Mouse (Mus musculus) embryonic facial prominence, embryonic 12.5 days (tissue): ENCODE results near the gene Ppp1r12a. TPM values are rescaled to one million over a fixed set of nuclear protein-coding genes. Genes with fewer than 3 reads are reported as not detected.

ENCODE experiments used
- ATAC-seq: fragments of 200-750 bp; cut with Nextera tagmentation; 2 replicates; pipeline ENCODE4 v1.8.0; 2017; ENCODE audit not compliant: insufficient number of reproducible peaks, insufficient read depth, low FRiP score, low TSS enrichment
- H3K27ac ChIP-seq: fragments of 300-500 bp; sonication (generic); 2 replicates; pipeline ENCODE4 v1.5.1; 2016; ENCODE audit warnings: mild to moderate bottlenecking
- H3K27me3 ChIP-seq: fragments of 300-500 bp; sonication (generic); 2 replicates; pipeline ENCODE4 v1.6.1; 2016; ENCODE audit warnings: mild to moderate bottlenecking, moderate library complexity
- H3K36me3 ChIP-seq: fragments of 300-500 bp; sonication (generic); 2 replicates; pipeline ENCODE4 v1.6.1; 2016; ENCODE audit warnings: mild to moderate bottlenecking
- H3K4me1 ChIP-seq: fragments of 300-500 bp; sonication (generic); 2 replicates; pipeline ENCODE4 v1.6.1; 2016
- H3K4me2 ChIP-seq: fragments of 300-500 bp; sonication (generic); replicated peaks from 2 replicates; pipeline ENCODE4 v1.6.1; 2016; ENCODE audit warnings: mild to moderate bottlenecking, moderate library complexity
- H3K4me3 ChIP-seq: fragments of 300-500 bp; sonication (generic); 2 replicates; pipeline ENCODE4 v1.5.1; 2016; ENCODE audit warnings: mild to moderate bottlenecking
- H3K9ac ChIP-seq: fragments of 300-500 bp; sonication (generic); 2 replicates; pipeline ENCODE4 v1.6.1; 2016; ENCODE audit warnings: mild to moderate bottlenecking, moderate library complexity
- H3K9me3 ChIP-seq: fragments of 300-500 bp; sonication (generic); 2 replicates; pipeline ENCODE4 v1.6.1; 2016; ENCODE audit warnings: mild to moderate bottlenecking, moderate library complexity
- WGBS: fragments of 180-500 bp; shearing (Covaris S2); methylation state at CpG from one replicate; pipeline ENCODE4 v1.1.7; 2016; 5-methylcytosine and 5-hydroxymethylcytosine counted together
- polyA plus RNA-seq: library from polyadenylated mRNA; unstranded; fragments of >200 nt; fragmentation: Nextera tagmentation; extraction: Ambion mirVana; gene quantifications from 2 replicates; pipeline ENCODE4 v1.2.1, GENCODE M21; 2016

Ppp1r12a gene
- polyA plus RNA-seq, 1 experiment from 2014 or later, result 85.8 TPM

GRCm38 (mm10) chr10:108184763-108185162 lies 22.8 kb downstream of the Ppp1r12a start:
- H3K4me1 ChIP-seq, result no peaks in the 10 kb centered on the region
- H3K27me3 ChIP-seq, result no peaks in the 10 kb centered on the region
- 64% methylated on average over 8 of the region's 8 CpGs for WGBS
- H3K9ac ChIP-seq, result no peak overlapping the region
- no peak overlapping the region for H3K4me2 ChIP-seq
- H3K36me3 ChIP-seq, result no peaks in the 10 kb centered on the region
- H3K9me3 ChIP-seq, result no peaks in the 10 kb centered on the region
- ATAC-seq, result no peak
- H3K27ac ChIP-seq, result no peak overlapping the region
- no peak overlapping the region for H3K4me3 ChIP-seq

GRCm38 (mm10) chr10:108185265-108185664 lies 23.3 kb downstream of the Ppp1r12a start:
- Histone ChIP-seq H3K4me1 (no peaks in the 10 kb centered on the region), H3K4me3 (no peak overlapping the region), H3K27me3 (no peaks in the 10 kb centered on the region), H3K27ac (no peak overlapping the region), H3K9me3 (no peaks in the 10 kb centered on the region), H3K4me2 (no peak overlapping the region), H3K36me3 (no peaks in the 10 kb centered on the region), H3K9ac (no peak overlapping the region)
- ATAC-seq, result no peak
- 90% methylated on average over 3 of the region's 3 CpGs for WGBS

GRCm38 (mm10) chr10:108189303-108189702 lies 27.3 kb downstream of the Ppp1r12a start:
- WGBS, result 89% methylated on average over 2 of the region's 2 CpGs
- H3K9ac ChIP-seq, result no peak overlapping the region
- no peak for ATAC-seq

GRCm38 (mm10) chr10:108189986-108190385 lies 28.0 kb downstream of the Ppp1r12a start:
- Histone ChIP-seq H3K9me3 (no peaks in the 10 kb centered on the region), H3K27ac (no peak overlapping the region), H3K4me3 (no peak overlapping the region), H3K4me2 (no peak overlapping the region), H3K4me1 (peaks cover 6% of the 10 kb centered on the region; the same call in 1 of the 2 replicates), H3K9ac (no peak overlapping the region), H3K36me3 (no peaks in the 10 kb centered on the region), H3K27me3 (no peaks in the 10 kb centered on the region)
- ATAC-seq, result no peak
- 88% methylated on average over 3 of the region's 3 CpGs for WGBS

More at GRCm38 (mm10) chr10:108189303-108189702, 27.3 kb downstream of the Ppp1r12a start:
- H3K4me3 ChIP-seq, result no peak overlapping the region
- H3K9me3 ChIP-seq, result no peaks in the 10 kb centered on the region
- no peak overlapping the region for H3K27ac ChIP-seq
- H3K27me3 ChIP-seq, result no peaks in the 10 kb centered on the region
- no peaks in the 10 kb centered on the region for H3K36me3 ChIP-seq
- H3K4me1 ChIP-seq, result peaks cover 6% of the 10 kb centered on the region; the same call in 1 of the 2 replicates
- no peak overlapping the region for H3K4me2 ChIP-seq

- no peak for ATAC-seq
- Histone ChIP-seq H3K4me3 (no peak overlapping the region), H3K4me1 (peaks cover 6% of the 10 kb centered on the region; the same call in 1 of the 2 replicates), H3K4me2 (no peak overlapping the region), H3K9me3 (no peaks in the 10 kb centered on the region), H3K27me3 (no peaks in the 10 kb centered on the region), H3K27ac (no peak overlapping the region), H3K36me3 (no peaks in the 10 kb centered on the region), H3K9ac (no peak overlapping the region)
These were observed 28.6 kb downstream of the Ppp1r12a start for GRCm38 (mm10) chr10:108190626-108191025.

GRCm38 (mm10) chr10:108191381-108191787 lies 29.4 kb downstream of the Ppp1r12a start:
- WGBS, result 75% methylated on average over 8 of the region's 8 CpGs
- Histone ChIP-seq H3K4me3 (no peak overlapping the region), H3K9me3 (no peaks in the 10 kb centered on the region), H3K27me3 (no peaks in the 10 kb centered on the region), H3K4me2 (no peak overlapping the region), H3K4me1 (peaks cover 6% of the 10 kb centered on the region; the same call in 1 of the 2 replicates), H3K36me3 (no peaks in the 10 kb centered on the region), H3K27ac (no peak overlapping the region), H3K9ac (no peak overlapping the region)
- ATAC-seq, result no peak

GRCm38 (mm10) chr10:108192306-108192705 lies 30.3 kb downstream of the Ppp1r12a start:
- H3K27ac ChIP-seq, result no peak overlapping the region
- no peak overlapping the region for H3K4me2 ChIP-seq
- H3K9me3 ChIP-seq, result no peaks in the 10 kb centered on the region
- peaks cover 6% of the 10 kb centered on the region; the same call in 1 of the 2 replicates for H3K4me1 ChIP-seq
- WGBS, result 65% methylated on average over 2 of the region's 2 CpGs
- H3K27me3 ChIP-seq, result no peaks in the 10 kb centered on the region
- no peak for ATAC-seq
- H3K9ac ChIP-seq, result no peak overlapping the region
- no peaks in the 10 kb centered on the region for H3K36me3 ChIP-seq
- H3K4me3 ChIP-seq, result no peak overlapping the region

- H3K4me2 ChIP-seq, result no peak overlapping the region
- 0 out of 2 replicates have a peak, but pooled peaks cover 3% of the 10 kb centered on the region for H3K36me3 ChIP-seq
- H3K27me3 ChIP-seq, result no peaks in the 10 kb centered on the region
- no peaks in the 10 kb centered on the region for H3K9me3 ChIP-seq
- 88% methylated on average over 2 of the region's 2 CpGs for WGBS
- no peak overlapping the region for H3K9ac ChIP-seq
- peaks cover 5% of the 10 kb centered on the region; the same call in 1 of the 2 replicates for H3K4me1 ChIP-seq
- no peak overlapping the region for H3K4me3 ChIP-seq
- H3K27ac ChIP-seq, result no peak overlapping the region
- no peak for ATAC-seq
These were observed 34.1 kb downstream of the Ppp1r12a start for GRCm38 (mm10) chr10:108196124-108196523.

- 94% methylated on average over 1 of the region's 1 CpGs for WGBS
These were observed 35.5 kb downstream of the Ppp1r12a start for GRCm38 (mm10) chr10:108197498-108197897.

GRCm38 (mm10) chr10:108198945-108199344 lies 37.0 kb downstream of the Ppp1r12a start:
- Histone ChIP-seq H3K27me3 (no peaks in the 10 kb centered on the region), H3K9ac (no peak overlapping the region), H3K4me2 (no peak overlapping the region), H3K4me3 (no peak overlapping the region), H3K4me1 (no peaks in the 10 kb centered on the region), H3K36me3 (0 out of 2 replicates have a peak, but pooled peaks cover 3% of the 10 kb centered on the region), H3K27ac (no peak overlapping the region), H3K9me3 (no peaks in the 10 kb centered on the region)
- no peak for ATAC-seq
- WGBS, result 93% methylated on average over 2 of the region's 2 CpGs

More at GRCm38 (mm10) chr10:108197498-108197897, 35.5 kb downstream of the Ppp1r12a start:
- Histone ChIP-seq H3K27ac (no peak overlapping the region), H3K4me1 (no peaks in the 10 kb centered on the region), H3K36me3 (0 out of 2 replicates have a peak, but pooled peaks cover 3% of the 10 kb centered on the region), H3K4me2 (no peak overlapping the region), H3K9ac (no peak overlapping the region), H3K4me3 (no peak overlapping the region), H3K9me3 (no peaks in the 10 kb centered on the region), H3K27me3 (no peaks in the 10 kb centered on the region)
- ATAC-seq, result no peak

- H3K4me2 ChIP-seq, result no peak overlapping the region
- 0 out of 2 replicates have a peak, but pooled peaks cover 7% of the 10 kb centered on the region for H3K36me3 ChIP-seq
- H3K4me1 ChIP-seq, result no peaks in the 10 kb centered on the region
- no peak overlapping the region for H3K9ac ChIP-seq
- no peak overlapping the region for H3K27ac ChIP-seq
- no peak for ATAC-seq
- WGBS, result 86% methylated on average over 4 of the region's 4 CpGs
- H3K4me3 ChIP-seq, result no peak overlapping the region
- H3K9me3 ChIP-seq, result no peaks in the 10 kb centered on the region
- H3K27me3 ChIP-seq, result no peaks in the 10 kb centered on the region
These were observed 40.1 kb downstream of the Ppp1r12a start for GRCm38 (mm10) chr10:108202126-108202525.

GRCm38 (mm10) chr10:108203440-108203839 lies 41.4 kb downstream of the Ppp1r12a start:
- no peak for ATAC-seq
- no peaks in the 10 kb centered on the region for H3K9me3 ChIP-seq
- no peak overlapping the region for H3K4me2 ChIP-seq
- H3K4me1 ChIP-seq, result no peaks in the 10 kb centered on the region
- H3K27me3 ChIP-seq, result no peaks in the 10 kb centered on the region
- 0 out of 2 replicates have a peak, but pooled peaks cover 7% of the 10 kb centered on the region for H3K36me3 ChIP-seq
- no peak overlapping the region for H3K9ac ChIP-seq
- no peak overlapping the region for H3K4me3 ChIP-seq
- no peak overlapping the region for H3K27ac ChIP-seq
